Mouse (Mus musculus) heart, embryonic 10.5 days (tissue): Measurements from ENCODE around the gene Zic1. TPM values are rescaled to one million over a fixed set of nuclear protein-coding genes. Genes with fewer than 3 reads are reported as not detected.

Source experiments
- DNase-seq: peaks from one replicate; pipeline ENCODE4 v3.0.0-alpha.2; 2017; ENCODE audit warnings: low spot score
- H3K27ac ChIP-seq: fragments of 300-500 bp; sonication (generic); 2 replicates; pipeline ENCODE4 v1.5.1; 2016; ENCODE audit warnings: mild to moderate bottlenecking
- H3K27me3 ChIP-seq: fragments of 300-500 bp; sonication (generic); 2 replicates; pipeline ENCODE4 v1.6.1; 2016; ENCODE audit warnings: mild to moderate bottlenecking; ENCODE audit not compliant: poor library complexity, insufficient read depth, severe bottlenecking
- H3K36me3 ChIP-seq: fragments of 300-500 bp; sonication (generic); 2 replicates; pipeline ENCODE4 v1.6.1; 2016; ENCODE audit warnings: mild to moderate bottlenecking, moderate library complexity
- H3K4me1 ChIP-seq: fragments of 300-500 bp; sonication (generic); 2 replicates; pipeline ENCODE4 v1.6.1; 2016; ENCODE audit warnings: mild to moderate bottlenecking
- H3K4me3 ChIP-seq: fragments of 300-500 bp; sonication (generic); 2 replicates; pipeline ENCODE4 v1.5.1; 2016; ENCODE audit warnings: mild to moderate bottlenecking, moderate library complexity
- H3K9me3 ChIP-seq: fragments of 300-500 bp; sonication (generic); 2 replicates; pipeline ENCODE4 v1.6.1; 2016; ENCODE audit warnings: mild to moderate bottlenecking, moderate library complexity
- WGBS: fragments of 180-500 bp; shearing (Covaris S2); methylation state at CpG from one replicate; pipeline ENCODE4 v1.1.7; 2016; 5-methylcytosine and 5-hydroxymethylcytosine counted together
- polyA plus RNA-seq: library from polyadenylated mRNA; unstranded; fragments of >200 nt; fragmentation: Nextera tagmentation; extraction: Ambion mirVana; gene quantifications from 2 replicates; pipeline ENCODE4 v1.2.1, GENCODE M21; 2016

The Zic1 gene
- polyA plus RNA-seq = not detected in 2 replicates

- H3K27me3 ChIP-seq = peaks cover 97% of the 10 kb centered on the region
- H3K4me3 ChIP-seq = peak within 1 kb of the TSS; percentile 50
- DNase-seq = peak; percentile 61
- no peak within 1 kb of the TSS for H3K27ac ChIP-seq
- WGBS = under 1% methylated on average over 33 of the region's 33 CpGs
- H3K9me3 ChIP-seq = no peaks in the 10 kb centered on the region
- H3K4me1 ChIP-seq = peaks cover 24% of the 10 kb centered on the region
- H3K36me3 ChIP-seq = no peaks in the 10 kb centered on the region
These were observed at the start of gene Zic1 for GRCm38 (mm10) chr9:91365664-91366063. TSS of gene Zic1 (minus strand) at chr9:91365810.

GRCm38 (mm10) chr9:91414007-91414661 lies 48.5 kb upstream of the Zic1 start:
- H3K4me1 ChIP-seq = no peaks in the 10 kb centered on the region
- H3K27me3 ChIP-seq = peaks cover 91% of the 10 kb centered on the region
- no peaks in the 10 kb centered on the region for H3K36me3 ChIP-seq
- DNase-seq = no peak
- H3K27ac ChIP-seq = no peak overlapping the region
- no peaks in the 10 kb centered on the region for H3K9me3 ChIP-seq
- H3K4me3 ChIP-seq = no peak overlapping the region
- 3% methylated on average over 12 of the region's 12 CpGs for WGBS

GRCm38 (mm10) chr9:91409771-91410170 lies 44.2 kb upstream of the Zic1 start:
- 0% methylated on average over 3 of the region's 3 CpGs for WGBS
- Histone ChIP-seq H3K4me1 (no peaks in the 10 kb centered on the region), H3K36me3 (no peaks in the 10 kb centered on the region), H3K9me3 (no peaks in the 10 kb centered on the region), H3K27ac (no peak overlapping the region), H3K4me3 (no peak overlapping the region), H3K27me3 (peaks cover 91% of the 10 kb centered on the region)
- no peak for DNase-seq

- Histone ChIP-seq H3K36me3 (no peaks in the 10 kb centered on the region), H3K4me3 (no peak overlapping the region), H3K9me3 (no peaks in the 10 kb centered on the region), H3K27ac (no peak overlapping the region), H3K4me1 (no peaks in the 10 kb centered on the region), H3K27me3 (peaks cover 100% of the 10 kb centered on the region)
- DNase-seq = no peak
- WGBS = 0% methylated on average over 6 of the region's 6 CpGs
These were observed 40.7 kb upstream of the Zic1 start for GRCm38 (mm10) chr9:91406258-91406763.

DNA sequence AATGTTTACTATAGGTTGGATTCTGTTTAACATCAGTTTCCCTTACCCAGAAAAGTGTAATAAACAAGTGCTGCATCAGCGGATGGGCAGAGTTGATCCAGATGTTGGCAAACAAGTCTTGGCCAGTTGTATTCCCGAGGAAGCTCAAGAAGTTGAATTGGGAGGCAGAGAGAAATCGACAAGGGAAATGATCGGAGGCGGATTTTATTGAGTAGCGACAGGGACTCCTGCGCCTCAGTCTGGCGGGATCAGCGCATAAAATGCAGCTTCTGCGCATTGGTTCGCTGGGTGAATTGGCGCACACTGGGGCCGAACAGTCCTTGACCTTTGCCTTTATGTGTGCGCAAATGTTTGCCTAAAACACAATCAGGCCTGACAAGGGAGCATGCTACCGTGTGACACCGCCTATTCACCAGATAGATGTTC lies 40.2 kb upstream of the Zic1 start:
- Histone ChIP-seq H3K27ac (no peak overlapping the region), H3K4me1 (no peaks in the 10 kb centered on the region), H3K4me3 (no peak overlapping the region), H3K9me3 (no peaks in the 10 kb centered on the region), H3K36me3 (no peaks in the 10 kb centered on the region), H3K27me3 (peaks cover 100% of the 10 kb centered on the region)
- DNase-seq = no peak
- WGBS = 0% methylated on average over 16 of the region's 16 CpGs

DNA sequence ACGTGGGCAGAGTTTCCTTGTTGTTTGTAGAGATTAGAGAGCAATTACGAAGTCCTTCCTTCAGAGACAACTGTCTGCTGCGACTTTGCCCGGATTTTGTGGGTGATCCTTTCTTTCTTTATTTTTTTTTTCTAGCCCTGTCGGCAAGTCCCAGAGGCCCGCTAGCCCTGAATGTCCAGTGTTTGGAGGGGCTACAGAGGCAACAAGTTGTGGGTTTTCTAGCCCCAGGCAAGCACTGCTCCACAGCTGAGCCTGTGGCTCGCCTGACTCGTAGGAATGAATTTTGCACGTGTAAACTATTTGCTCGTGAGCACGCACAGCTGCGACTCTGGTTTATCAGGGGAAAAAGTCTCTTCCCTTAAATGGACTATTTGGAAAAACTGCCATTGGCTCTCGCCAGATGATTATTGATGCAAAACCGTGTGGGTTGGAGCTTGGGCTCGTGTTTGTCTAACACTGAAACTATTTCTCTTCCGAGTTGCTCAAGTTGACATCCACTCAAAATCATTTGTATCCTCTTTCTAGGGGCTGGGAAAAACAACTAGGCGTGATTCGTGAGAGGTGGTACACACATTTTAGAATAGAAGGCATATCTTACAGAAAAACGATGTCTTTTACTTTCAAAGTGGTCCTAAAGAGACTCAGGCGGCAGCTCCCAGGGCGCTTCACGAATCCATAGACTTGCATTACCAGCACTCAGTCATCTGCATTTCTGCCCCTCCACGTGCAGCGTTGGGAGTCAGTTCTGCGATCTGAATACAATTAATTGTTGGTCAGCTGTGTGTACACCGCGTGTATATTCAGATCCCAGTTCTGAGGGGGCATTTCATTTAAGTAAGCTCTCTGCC lies 39.5 kb upstream of the Zic1 start:
- no peaks in the 10 kb centered on the region for H3K9me3 ChIP-seq
- no peaks in the 10 kb centered on the region for H3K4me1 ChIP-seq
- peaks cover 100% of the 10 kb centered on the region for H3K27me3 ChIP-seq
- H3K4me3 ChIP-seq = no peak overlapping the region
- H3K27ac ChIP-seq = no peak overlapping the region
- H3K36me3 ChIP-seq = no peaks in the 10 kb centered on the region
- WGBS = 1% methylated on average over 27 of the region's 27 CpGs
- DNase-seq = no peak

DNA sequence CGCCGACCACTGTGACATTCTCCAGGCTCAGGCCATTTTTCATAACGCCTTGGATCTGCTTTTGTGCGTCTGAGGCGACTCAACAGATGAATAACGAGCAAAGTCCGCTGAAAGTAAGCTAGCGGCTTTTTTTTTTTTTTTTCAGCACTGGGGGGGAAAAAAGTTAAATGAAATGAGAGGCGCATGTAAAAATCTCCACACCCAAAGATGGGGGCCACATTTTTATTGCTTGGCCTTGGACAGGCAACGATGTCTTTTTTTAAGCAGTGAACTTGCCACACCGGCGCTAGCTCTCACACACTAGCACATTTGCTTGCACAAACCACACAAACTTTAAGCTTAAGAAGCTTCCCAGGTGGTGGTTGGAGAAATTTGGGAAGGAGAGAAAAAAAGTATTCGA lies 38.6 kb upstream of the Zic1 start:
- no peaks in the 10 kb centered on the region for H3K9me3 ChIP-seq
- no peaks in the 10 kb centered on the region for H3K36me3 ChIP-seq
- H3K4me3 ChIP-seq = no peak overlapping the region
- H3K4me1 ChIP-seq = no peaks in the 10 kb centered on the region
- peaks cover 100% of the 10 kb centered on the region for H3K27me3 ChIP-seq
- no peak overlapping the region for H3K27ac ChIP-seq
- WGBS = 3% methylated on average over 13 of the region's 13 CpGs
- no peak for DNase-seq

- no peaks in the 10 kb centered on the region for H3K4me1 ChIP-seq
- no peak for DNase-seq
- H3K9me3 ChIP-seq = no peaks in the 10 kb centered on the region
- peaks cover 98% of the 10 kb centered on the region for H3K27me3 ChIP-seq
- no peaks in the 10 kb centered on the region for H3K36me3 ChIP-seq
- under 1% methylated on average over 10 of the region's 10 CpGs for WGBS
- no peak overlapping the region for H3K4me3 ChIP-seq
- H3K27ac ChIP-seq = no peak overlapping the region
These were observed 35.9 kb upstream of the Zic1 start for GRCm38 (mm10) chr9:91401471-91401870.

DNA sequence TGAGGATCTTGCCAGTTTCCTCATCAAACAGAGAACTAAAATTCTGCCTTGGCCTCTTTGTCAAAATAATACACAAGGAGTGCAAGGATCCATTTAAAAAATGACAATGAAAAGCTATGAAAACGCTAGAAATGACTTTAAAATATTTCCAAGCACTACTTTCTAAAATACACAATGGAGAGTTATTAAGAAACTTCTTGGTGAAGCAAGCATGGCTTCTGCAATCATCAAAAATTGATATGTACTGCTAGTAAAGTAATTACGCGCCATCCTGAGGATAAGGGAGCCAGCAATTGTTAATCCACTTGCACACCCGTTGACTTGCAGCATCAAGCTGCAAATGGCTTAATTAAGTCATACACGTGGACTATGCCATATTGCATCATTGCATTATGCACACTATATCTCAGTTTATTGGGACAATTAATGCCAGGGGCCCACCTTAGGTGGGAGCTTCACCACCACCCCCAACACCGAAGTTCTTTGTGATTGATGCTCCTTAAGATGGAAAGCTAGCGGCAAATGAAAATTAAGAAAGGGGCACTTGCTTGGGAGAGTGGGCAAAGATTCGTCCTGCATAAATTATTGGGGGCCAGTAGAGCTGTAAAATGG lies 35.0 kb upstream of the Zic1 start:
- 8% methylated on average over 8 of the region's 8 CpGs for WGBS

DNA sequence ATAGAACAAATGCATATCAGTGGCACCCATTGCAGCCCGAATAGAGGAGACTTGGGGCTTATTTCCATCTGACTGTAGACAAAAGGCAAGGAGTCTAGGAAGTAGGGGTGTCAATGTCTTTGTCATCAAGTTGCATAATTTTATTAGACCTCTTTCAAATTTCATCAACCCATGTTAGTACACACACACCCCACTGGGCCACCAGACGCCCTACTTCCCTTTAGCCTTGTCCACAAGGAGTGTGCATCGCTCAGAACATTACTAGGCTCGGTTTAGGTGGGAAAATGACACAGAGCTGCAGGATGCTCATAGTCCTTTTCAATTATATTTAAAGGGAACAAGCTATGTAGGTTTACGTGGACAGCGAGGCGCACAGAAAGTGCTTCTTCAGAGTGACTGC lies 34.4 kb upstream of the Zic1 start:
- H3K27me3 ChIP-seq = peaks cover 98% of the 10 kb centered on the region

More for the DNA sequence above, 35.0 kb upstream of the Zic1 start:
- Histone ChIP-seq H3K4me1 (no peaks in the 10 kb centered on the region), H3K27me3 (peaks cover 98% of the 10 kb centered on the region), H3K27ac (no peak overlapping the region), H3K4me3 (no peak overlapping the region), H3K36me3 (no peaks in the 10 kb centered on the region), H3K9me3 (no peaks in the 10 kb centered on the region)
- DNase-seq = no peak

GRCm38 (mm10) chr9:91395066-91395772 lies 29.6 kb upstream of the Zic1 start:
- no peaks in the 10 kb centered on the region for H3K9me3 ChIP-seq
- H3K4me3 ChIP-seq = no peak overlapping the region
- no peak for DNase-seq
- peaks cover 98% of the 10 kb centered on the region for H3K27me3 ChIP-seq
- WGBS = 8% methylated on average over 14 of the region's 14 CpGs
- no peaks in the 10 kb centered on the region for H3K4me1 ChIP-seq
- no peaks in the 10 kb centered on the region for H3K36me3 ChIP-seq
- H3K27ac ChIP-seq = no peak overlapping the region

More for the DNA sequence above, 34.4 kb upstream of the Zic1 start:
- no peak for DNase-seq
- Histone ChIP-seq H3K27ac (no peak overlapping the region), H3K9me3 (no peaks in the 10 kb centered on the region), H3K36me3 (no peaks in the 10 kb centered on the region), H3K4me3 (no peak overlapping the region), H3K4me1 (no peaks in the 10 kb centered on the region)
- WGBS = 19% methylated on average over 7 of the region's 7 CpGs

DNA sequence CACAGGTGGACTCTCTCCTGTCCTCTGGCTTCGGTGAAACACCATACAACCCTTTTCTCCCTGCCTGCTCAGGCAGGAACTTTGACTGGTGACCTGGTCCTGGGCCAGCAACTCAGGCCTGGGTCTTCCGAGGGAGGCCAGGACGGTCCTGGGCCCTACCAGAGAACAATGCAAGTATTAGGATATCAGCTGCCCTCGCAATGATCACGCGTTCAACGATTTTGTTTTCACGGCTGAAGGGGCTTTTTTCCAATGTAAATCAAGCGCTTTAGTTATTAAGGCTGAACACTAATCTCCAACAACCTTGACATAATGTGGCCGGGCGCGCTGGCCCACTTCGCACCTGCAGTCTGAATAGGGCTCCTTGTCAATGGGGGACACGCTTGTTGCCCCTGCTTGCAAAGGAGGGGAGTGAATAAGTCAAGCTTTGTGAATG lies 28.6 kb upstream of the Zic1 start:
- DNase-seq = no peak
- no peak overlapping the region for H3K4me3 ChIP-seq
- no peaks in the 10 kb centered on the region for H3K9me3 ChIP-seq
- H3K36me3 ChIP-seq = no peaks in the 10 kb centered on the region
- WGBS = 3% methylated on average over 14 of the region's 14 CpGs
- no peak overlapping the region for H3K27ac ChIP-seq
- H3K27me3 ChIP-seq = peaks cover 98% of the 10 kb centered on the region
- no peaks in the 10 kb centered on the region for H3K4me1 ChIP-seq
